Mouse (Mus musculus) adrenal gland, postnatal 4 days (tissue): Measurements from ENCODE around the gene Pvalb. TPM values are rescaled to one million over a fixed set of nuclear protein-coding genes. Genes with fewer than 3 reads are reported as not detected.
A peak's percentile ranks its signal among the peaks of the same experiment; 100 is the strongest.

ENCODE experiments used
- DNase-seq, 2 experiments: peaks; one replicate each; pipeline ENCODE4 v3.0.0; 2021 to 2022; ENCODE audit warnings: low spot score in 2 of 2, mixed read lengths in 2 of 2
- long read RNA-seq, 2 experiments: library from polyadenylated mRNA; stranded (forward); transcript quantifications; one replicate each; pipeline ENCODE4 v2.0.0; 2021
- total RNA-seq, 2 experiments: library from RNA; stranded (reverse); gene quantifications; 2 replicates each; pipeline ENCODE4 v1.2.3; 2021

The Pvalb gene
- 10 to 100 TPM in 1 of 2 experiments, 1 to 10 TPM in 1; 2.8 to 13.4 TPM for total RNA-seq
- long read RNA-seq, experiment 1, partial matches to known transcripts: 1 of 4 reads
- long read RNA-seq, experiment 1, other reads (novel, unspliced or antisense): 0 of 4 reads
- long read RNA-seq, experiment 2, partial matches to known transcripts: 1 of 2 reads
- long read RNA-seq, experiment 2, other reads (novel, unspliced or antisense): 0 of 2 reads

GRCm38 (mm10) chr15:78206312-78206711, at the start of gene Pvalb:
Pvalb (minus strand) TSS chr15:78206400.
- DNase-seq: no peak

GRCm38 (mm10) chr15:78254751-78255150, 48.6 kb upstream of the Pvalb start:
- DNase-seq: peak in 1 of 2 experiments; percentile 33

- DNase-seq: no peak
Measured at GRCm38 (mm10) chr15:78248410-78248809, 42.2 kb upstream of the Pvalb start.

DNA sequence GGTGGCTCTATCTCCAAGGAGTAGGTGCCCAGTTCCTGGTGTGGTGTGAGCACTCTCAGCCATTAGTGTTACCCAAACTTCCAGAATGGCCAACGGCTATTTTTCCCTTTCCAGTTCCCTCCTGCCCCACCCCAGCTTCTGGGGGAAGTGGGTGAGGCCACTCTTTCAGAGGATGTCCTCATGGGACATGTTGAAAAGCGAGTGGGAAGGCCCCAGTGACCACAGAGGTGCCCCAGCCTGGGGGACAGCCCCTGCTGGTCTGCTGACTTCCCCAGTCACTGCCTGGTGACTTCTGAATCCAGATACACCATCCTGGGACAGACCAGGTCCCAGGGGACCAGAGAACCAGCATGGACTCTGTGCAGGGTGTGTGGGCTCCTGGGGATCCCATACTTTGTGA, 41.5 kb upstream of the Pvalb start:
- no peak for DNase-seq

GRCm38 (mm10) chr15:78246143-78247116, 40.2 kb upstream of the Pvalb start:
- no peak for DNase-seq

GRCm38 (mm10) chr15:78244695-78245492, 38.7 kb upstream of the Pvalb start, which contains the start of gene Ncf4:
Ncf4 (plus strand) TSS chr15:78244801.
- DNase-seq: no peak

GRCm38 (mm10) chr15:78243774-78244173, 37.6 kb upstream of the Pvalb start:
- DNase-seq: no peak

DNA sequence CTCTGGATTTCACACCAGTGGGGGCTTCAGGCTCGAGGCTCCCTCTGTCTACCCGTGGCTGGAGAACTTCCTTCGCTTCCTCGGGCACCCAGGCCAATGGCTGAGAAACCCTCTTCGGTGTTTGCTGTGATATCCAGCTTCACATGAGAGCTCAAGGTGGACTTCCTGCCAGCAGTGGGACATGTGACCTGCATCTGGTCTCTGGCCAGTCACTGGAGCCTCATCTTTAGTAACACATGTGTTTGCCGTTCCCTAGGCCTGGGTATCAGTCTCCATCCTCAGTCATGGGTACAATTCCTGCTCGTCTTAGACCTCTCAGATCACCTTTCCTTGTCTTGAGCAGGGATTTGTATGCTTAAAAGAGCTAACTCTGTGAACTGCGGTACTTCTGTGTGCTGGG, 36.9 kb upstream of the Pvalb start:
- DNase-seq: no peak

DNA sequence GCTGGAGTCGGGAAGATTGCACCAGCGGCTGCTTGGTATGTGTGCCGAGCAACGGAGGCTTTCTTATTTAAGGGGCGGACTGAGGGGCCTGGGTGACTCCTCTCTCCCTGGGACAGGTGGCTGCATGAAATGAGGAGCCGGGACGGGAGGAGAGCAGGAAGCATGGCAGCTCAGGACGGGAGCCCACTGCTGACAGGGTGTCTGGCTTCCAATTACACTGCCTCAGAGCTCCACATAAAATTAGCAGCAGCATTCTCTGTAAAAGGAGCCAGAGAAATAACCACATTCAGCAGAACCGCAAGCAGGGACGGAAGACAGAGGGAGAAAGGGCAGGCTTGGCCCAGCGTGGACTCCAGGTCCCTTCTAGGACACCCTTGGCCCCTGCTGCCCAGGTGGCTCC, 35.1 kb upstream of the Pvalb start:
- no peak for DNase-seq

DNA sequence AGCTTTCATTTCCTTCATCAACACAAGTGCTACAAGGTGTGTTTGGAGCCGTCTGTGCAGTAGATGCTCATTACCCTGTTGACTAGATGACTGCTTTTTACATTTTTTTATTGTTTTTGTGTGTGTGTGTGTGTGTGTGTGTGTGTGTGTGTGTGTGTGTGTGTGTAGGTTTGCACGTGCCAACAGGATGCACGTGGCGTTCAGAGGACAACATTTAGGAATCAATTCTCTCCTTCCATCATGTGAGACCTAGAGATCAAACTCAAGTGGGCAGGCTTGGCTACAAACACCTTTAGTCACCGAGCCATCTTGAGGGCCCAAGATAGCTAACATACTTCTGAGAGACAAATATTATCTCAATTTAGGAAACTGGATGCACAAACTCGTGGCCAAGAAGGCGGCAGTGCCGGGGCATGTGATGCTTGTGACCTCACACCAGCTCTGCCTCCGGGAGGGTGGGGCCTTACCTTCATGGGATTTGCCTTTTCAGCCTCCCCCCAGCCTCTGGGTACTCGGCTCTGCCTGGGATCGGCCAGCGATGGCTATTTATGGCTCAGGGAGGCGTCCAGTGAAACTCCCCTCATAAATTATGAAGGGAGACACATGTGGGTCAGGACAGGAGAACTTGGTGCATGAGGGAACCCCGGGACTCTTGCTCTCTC, 33.9 kb upstream of the Pvalb start:
- DNase-seq: no peak

DNA sequence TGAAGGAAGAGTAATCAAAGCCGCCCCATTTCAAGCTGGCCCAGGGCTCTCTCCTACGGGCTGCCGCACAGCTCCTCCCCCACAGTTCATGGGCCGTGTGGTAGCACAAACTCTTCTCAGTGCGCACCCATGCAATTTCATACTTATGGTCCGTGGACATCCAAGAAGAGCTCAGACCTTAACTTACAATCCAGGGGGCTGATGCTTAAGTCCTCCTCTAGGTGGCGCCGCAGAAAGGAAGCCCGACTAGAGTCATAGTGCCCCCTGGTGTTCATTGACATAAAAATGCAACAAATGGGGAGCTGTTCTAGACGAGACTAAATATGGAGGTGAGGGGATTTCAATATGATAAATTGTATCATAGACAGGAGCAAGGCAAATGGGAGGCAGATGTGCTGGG, 33.3 kb upstream of the Pvalb start:
- peak in 1 of 2 experiments; percentile 55 for DNase-seq

GRCm38 (mm10) chr15:78234823-78235509, 28.8 kb upstream of the Pvalb start:
- no peak for DNase-seq

DNA sequence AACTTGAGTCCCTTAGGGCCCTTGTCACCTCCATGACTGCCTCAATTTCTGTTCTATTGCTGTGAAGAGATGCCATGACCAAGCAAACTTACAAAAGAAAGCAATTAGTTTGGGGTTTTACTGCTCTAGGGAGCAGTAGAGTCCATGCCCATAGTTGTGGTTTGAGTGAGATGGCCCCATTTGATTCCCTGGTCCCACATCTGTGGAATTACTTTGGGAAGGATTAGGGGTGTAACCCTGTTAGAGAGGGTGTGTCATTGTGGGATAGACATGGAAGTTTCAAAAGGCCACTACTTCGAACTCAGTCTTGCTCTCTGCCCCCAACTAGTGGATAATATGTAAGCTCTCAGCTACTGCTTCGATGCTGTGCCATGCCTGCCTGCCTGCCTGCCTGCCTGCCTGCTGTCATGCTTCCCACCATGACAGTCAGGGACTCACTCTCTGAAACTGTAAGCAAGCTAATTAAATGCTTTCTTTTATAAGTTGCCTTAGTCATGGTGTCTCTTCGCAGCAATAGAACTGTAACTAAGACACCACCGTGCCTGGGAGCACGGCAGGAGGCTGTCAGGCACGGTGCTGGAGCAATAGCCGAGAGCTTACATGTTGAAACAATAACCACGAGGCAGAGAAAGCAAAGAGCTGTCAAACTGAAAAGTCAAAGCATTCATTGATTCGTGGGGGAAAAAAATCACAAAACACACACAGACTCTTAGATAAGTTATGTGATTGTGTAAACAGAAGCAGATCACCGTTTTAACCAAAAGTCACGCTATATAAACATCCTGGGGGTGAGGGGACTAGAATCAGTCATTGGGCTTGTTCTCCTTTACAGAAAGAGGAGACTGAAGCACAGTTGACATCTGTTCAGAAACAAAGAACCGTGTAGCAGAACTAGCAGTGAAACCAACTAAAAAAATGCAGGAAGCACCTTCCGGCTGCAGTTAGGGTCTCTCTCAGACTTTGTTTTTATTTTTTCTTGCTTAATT, 25.4 kb upstream of the Pvalb start:
- no peak for DNase-seq

GRCm38 (mm10) chr15:78227816-78228215, 21.6 kb upstream of the Pvalb start:
- DNase-seq: no peak

DNA sequence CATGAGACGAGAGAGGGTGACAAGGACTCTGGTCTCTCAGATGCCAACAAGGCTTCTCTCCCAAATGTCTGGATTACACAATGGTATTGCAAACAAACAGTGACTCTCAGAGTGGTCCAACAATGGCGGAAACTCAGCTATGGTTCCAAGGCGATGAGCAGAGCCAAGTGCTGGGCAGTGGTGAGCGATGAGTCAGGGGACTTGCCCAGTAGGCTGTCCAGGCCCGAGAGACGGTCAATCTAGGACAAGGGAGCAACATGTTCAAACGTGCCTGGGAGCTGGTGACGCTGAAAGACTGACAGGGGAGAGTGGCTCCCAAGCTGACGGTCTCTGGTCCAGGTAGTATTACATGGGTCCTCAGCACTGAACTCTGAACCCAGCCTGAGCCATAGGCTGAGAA, 9.1 kb upstream of the Pvalb start:
- no peak for DNase-seq

- DNase-seq: no peak
Measured at GRCm38 (mm10) chr15:78211367-78211766, 5.2 kb upstream of the Pvalb start.

- no peak for DNase-seq
Measured at GRCm38 (mm10) chr15:78210203-78210602, 4.0 kb upstream of the Pvalb start.

DNA sequence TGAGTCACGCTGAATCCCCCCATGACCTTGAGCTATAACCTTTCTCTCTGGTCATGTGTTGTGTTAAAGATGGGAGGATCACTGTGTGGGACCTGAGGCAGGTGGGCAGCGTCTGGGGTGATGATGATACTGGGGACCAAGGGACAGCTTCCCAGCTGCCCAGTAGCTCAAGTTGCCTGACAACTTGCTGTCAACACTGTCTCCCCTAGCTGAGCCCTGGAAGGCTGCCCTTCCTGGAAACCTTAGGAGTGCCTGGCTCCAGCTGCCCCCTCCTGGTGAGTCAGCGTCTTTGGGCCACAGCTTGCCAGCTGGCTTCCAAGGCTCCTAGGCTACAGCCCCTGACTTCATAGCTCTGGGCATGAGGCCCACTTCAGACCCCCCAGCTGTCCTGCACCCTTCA, 1.0 kb downstream of the Pvalb start:
- DNase-seq: no peak
